Mouse (Mus musculus): ENCODE results near the gene Abhd5. TPM values are rescaled to one million over a fixed set of nuclear protein-coding genes. Genes with fewer than 3 reads are reported as not detected.
A peak's percentile ranks its signal among the peaks of the same experiment; 100 is the strongest.

Gene Abhd5
- polyA plus RNA-seq, 1 experiment from 2014 or later, result 50.8 TPM

DNA sequence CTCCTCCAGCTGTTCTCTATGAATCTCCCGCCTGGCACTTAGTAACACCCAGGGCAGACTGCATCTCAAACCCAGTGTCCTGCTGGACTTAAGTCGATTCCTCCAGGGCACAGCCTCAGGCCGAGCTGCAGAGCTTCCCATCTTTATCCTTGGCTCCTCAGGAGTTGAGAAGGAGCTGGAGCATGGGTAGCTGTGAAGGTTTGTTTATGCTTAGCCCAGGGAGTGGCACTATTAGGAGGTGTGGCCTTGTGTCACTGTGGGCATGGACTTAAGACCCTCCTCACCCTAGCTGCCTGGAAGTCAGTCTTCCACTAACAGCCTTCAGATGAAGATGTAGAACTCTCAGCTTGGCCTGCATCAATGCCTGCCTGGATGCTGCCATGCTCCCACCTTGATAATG, 29.1 kb upstream of the Abhd5 start:
- no peak for TF ChIP-seq CTCF (IDR thresholded peaks at IDR 0.05; ENCODE audit: low read depth)

GRCm38 (mm10) chr9:122325996-122326395, 25.4 kb upstream of the Abhd5 start:
- WGBS, result 94% methylated on average over 1 of the region's 1 CpGs
- H3K4me1 ChIP-seq (replicated peaks; ENCODE audit: control insufficient read depth, insufficient read depth, low read length), result no peaks in the 10 kb centered on the region
- TF ChIP-seq CTCF (IDR thresholded peaks at IDR 0.05; ENCODE audit: low read depth), result no peak
- H3K36me3 ChIP-seq (ENCODE audit: control insufficient read depth, insufficient read depth), result no peaks in the 10 kb centered on the region
- no peak for ATAC-seq
- H3K4me2 ChIP-seq (replicated peaks; ENCODE audit: low read depth), result no peak overlapping the region
- no peak overlapping the region for H3K9ac ChIP-seq (ENCODE audit: low read depth, low read length)
- no peak overlapping the region for H3K27ac ChIP-seq (ENCODE audit: low read depth, low read length)
- H3K9me3 ChIP-seq (ENCODE audit: control insufficient read depth), result no peaks in the 10 kb centered on the region
- H3K4me3 ChIP-seq (ENCODE audit: low read depth, low read length), result no peak overlapping the region
- H3K27me3 ChIP-seq (replicated peaks; ENCODE audit: control insufficient read depth, insufficient read depth, low read length), result no peaks in the 10 kb centered on the region

More for the DNA sequence above, 29.1 kb upstream of the Abhd5 start:
- no peaks in the 10 kb centered on the region for H3K36me3 ChIP-seq (ENCODE audit: control insufficient read depth, insufficient read depth)
- H3K4me3 ChIP-seq (ENCODE audit: low read depth, low read length), result no peak overlapping the region
- ATAC-seq, result no peak
- H3K9ac ChIP-seq (ENCODE audit: low read depth, low read length), result no peak overlapping the region
- H3K27me3 ChIP-seq (replicated peaks; ENCODE audit: control insufficient read depth, insufficient read depth, low read length), result no peaks in the 10 kb centered on the region
- 42% methylated on average over 3 of the region's 3 CpGs for WGBS
- H3K4me2 ChIP-seq (replicated peaks; ENCODE audit: low read depth), result no peak overlapping the region
- H3K9me3 ChIP-seq (ENCODE audit: control insufficient read depth), result no peaks in the 10 kb centered on the region
- H3K4me1 ChIP-seq (replicated peaks; ENCODE audit: control insufficient read depth, insufficient read depth, low read length), result no peaks in the 10 kb centered on the region
- no peak overlapping the region for H3K27ac ChIP-seq (ENCODE audit: low read depth, low read length)

GRCm38 (mm10) chr9:122328199-122328598, 23.2 kb upstream of the Abhd5 start:
- Histone ChIP-seq H3K9ac (ENCODE audit: low read depth, low read length) (no peak overlapping the region), H3K4me1 (replicated peaks; ENCODE audit: control insufficient read depth, insufficient read depth, low read length) (no peaks in the 10 kb centered on the region), H3K4me3 (ENCODE audit: low read depth, low read length) (no peak overlapping the region), H3K4me2 (replicated peaks; ENCODE audit: low read depth) (no peak overlapping the region), H3K27me3 (replicated peaks; ENCODE audit: control insufficient read depth, insufficient read depth, low read length) (no peaks in the 10 kb centered on the region), H3K9me3 (ENCODE audit: control insufficient read depth) (no peaks in the 10 kb centered on the region), H3K27ac (ENCODE audit: low read depth, low read length) (no peak overlapping the region), H3K36me3 (ENCODE audit: control insufficient read depth, insufficient read depth) (no peaks in the 10 kb centered on the region)
- WGBS, result 39% methylated on average over 3 of the region's 3 CpGs
- ATAC-seq, result no peak
- TF ChIP-seq CTCF (IDR thresholded peaks at IDR 0.05; ENCODE audit: low read depth), result no peak

- 50% methylated on average over 2 of the region's 2 CpGs for WGBS
- TF ChIP-seq CTCF (IDR thresholded peaks at IDR 0.05; ENCODE audit: low read depth), result no peak
- Histone ChIP-seq H3K36me3 (ENCODE audit: control insufficient read depth, insufficient read depth) (no peaks in the 10 kb centered on the region), H3K9ac (ENCODE audit: low read depth, low read length) (no peak overlapping the region), H3K27me3 (replicated peaks; ENCODE audit: control insufficient read depth, insufficient read depth, low read length) (no peaks in the 10 kb centered on the region), H3K4me2 (replicated peaks; ENCODE audit: low read depth) (no peak overlapping the region), H3K27ac (ENCODE audit: low read depth, low read length) (no peak overlapping the region), H3K4me1 (replicated peaks; ENCODE audit: control insufficient read depth, insufficient read depth, low read length) (0 out of 2 replicates have a peak, but pooled peaks cover 2% of the 10 kb centered on the region), H3K9me3 (ENCODE audit: control insufficient read depth) (no peaks in the 10 kb centered on the region), H3K4me3 (ENCODE audit: low read depth, low read length) (no peak overlapping the region)
- ATAC-seq, result no peak
These were observed 14.7 kb upstream of the Abhd5 start for GRCm38 (mm10) chr9:122336677-122337076.

DNA sequence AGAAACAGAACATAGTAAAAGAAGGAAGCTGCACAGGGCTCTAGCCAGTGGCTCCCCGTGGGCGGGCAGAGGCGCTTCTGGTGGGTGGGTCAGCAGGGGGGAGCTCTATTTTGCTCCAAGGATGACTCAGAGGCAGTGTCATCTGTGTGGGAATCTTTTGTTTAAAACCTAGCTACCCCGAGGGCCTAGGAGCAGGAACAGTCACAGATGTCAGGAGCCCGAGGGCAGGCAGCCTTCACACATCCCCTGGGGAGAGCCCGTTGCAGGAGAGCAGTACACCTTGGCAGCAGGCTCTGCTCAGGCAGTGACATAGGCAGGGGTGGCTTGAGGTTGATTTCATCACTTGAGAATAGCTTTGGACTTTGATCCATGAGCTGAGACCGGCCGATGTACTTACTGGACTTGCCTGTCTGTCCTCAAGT, 13.9 kb upstream of the Abhd5 start:
- peak; percentile 97 for ATAC-seq

DNA sequence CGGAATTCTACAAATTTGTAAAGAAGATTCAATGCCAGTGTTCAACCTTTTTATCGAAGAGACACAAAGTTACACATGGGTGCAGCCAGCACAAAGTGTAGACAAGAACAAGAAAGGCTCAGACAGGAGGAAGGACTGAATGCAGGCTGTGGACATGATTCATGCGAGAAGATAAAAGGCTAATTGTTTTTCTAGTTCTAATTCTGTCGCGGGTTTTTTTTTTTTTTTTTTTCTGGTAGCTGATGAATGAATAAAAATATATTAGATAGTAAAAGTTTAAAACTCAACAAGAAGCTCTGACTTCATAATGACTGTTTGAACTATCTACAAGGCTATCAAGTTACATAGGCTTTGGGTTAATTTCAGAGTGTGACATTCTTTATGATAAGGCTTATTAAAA, 11.4 kb upstream of the Abhd5 start:
- no peak overlapping the region for H3K9ac ChIP-seq (ENCODE audit: low read depth, low read length)
- 59% methylated on average over 5 of the region's 5 CpGs for WGBS
- no peak for ATAC-seq
- no peaks in the 10 kb centered on the region for H3K9me3 ChIP-seq (ENCODE audit: control insufficient read depth)
- H3K4me2 ChIP-seq (replicated peaks; ENCODE audit: low read depth), result no peak overlapping the region
- no peak for TF ChIP-seq CTCF (IDR thresholded peaks at IDR 0.05; ENCODE audit: low read depth)
- no peaks in the 10 kb centered on the region for H3K27me3 ChIP-seq (replicated peaks; ENCODE audit: control insufficient read depth, insufficient read depth, low read length)
- H3K4me1 ChIP-seq (replicated peaks; ENCODE audit: control insufficient read depth, insufficient read depth, low read length), result 0 out of 2 replicates have a peak, but pooled peaks cover 2% of the 10 kb centered on the region
- no peak overlapping the region for H3K4me3 ChIP-seq (ENCODE audit: low read depth, low read length)
- H3K36me3 ChIP-seq (ENCODE audit: control insufficient read depth, insufficient read depth), result no peaks in the 10 kb centered on the region
- H3K27ac ChIP-seq (ENCODE audit: low read depth, low read length), result no peak overlapping the region

More for the DNA sequence above, 13.9 kb upstream of the Abhd5 start:
- Histone ChIP-seq H3K4me2 (replicated peaks; ENCODE audit: low read depth) (no peak overlapping the region), H3K36me3 (ENCODE audit: control insufficient read depth, insufficient read depth) (no peaks in the 10 kb centered on the region), H3K9ac (ENCODE audit: low read depth, low read length) (no peak overlapping the region), H3K9me3 (ENCODE audit: control insufficient read depth) (no peaks in the 10 kb centered on the region), H3K4me1 (replicated peaks; ENCODE audit: control insufficient read depth, insufficient read depth, low read length) (0 out of 2 replicates have a peak, but pooled peaks cover 2% of the 10 kb centered on the region), H3K27ac (ENCODE audit: low read depth, low read length) (peak overlapping the region; percentile 41; the same call in 1 of the 2 replicates), H3K4me3 (ENCODE audit: low read depth, low read length) (no peak overlapping the region), H3K27me3 (replicated peaks; ENCODE audit: control insufficient read depth, insufficient read depth, low read length) (no peaks in the 10 kb centered on the region)
- TF ChIP-seq CTCF (IDR thresholded peaks at IDR 0.05; ENCODE audit: low read depth), result no peak
- 25% methylated on average over 8 of the region's 8 CpGs for WGBS

DNA sequence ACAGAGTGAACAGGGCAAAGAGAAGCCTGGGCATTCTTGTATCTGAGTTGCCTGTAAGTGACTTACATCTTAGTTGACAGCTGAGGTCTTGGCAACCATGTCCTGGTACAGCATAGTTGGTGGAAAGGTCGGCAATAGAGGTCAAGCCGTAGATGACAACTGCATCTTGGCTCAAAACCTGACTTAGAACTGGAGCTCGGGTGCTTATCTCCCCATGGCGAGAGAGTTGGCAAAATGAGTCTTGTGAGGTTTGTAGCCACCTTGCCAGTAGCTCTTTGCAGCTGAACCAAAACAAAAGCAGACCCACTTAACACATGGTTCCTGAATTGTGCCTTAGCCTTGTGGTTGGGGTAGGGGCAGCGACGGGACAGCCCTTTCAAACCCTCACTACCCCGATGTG, 8.0 kb upstream of the Abhd5 start:
- no peak for TF ChIP-seq CTCF (IDR thresholded peaks at IDR 0.05; ENCODE audit: low read depth)
- Histone ChIP-seq H3K4me2 (replicated peaks; ENCODE audit: low read depth) (no peak overlapping the region), H3K36me3 (ENCODE audit: control insufficient read depth, insufficient read depth) (no peaks in the 10 kb centered on the region), H3K9me3 (ENCODE audit: control insufficient read depth) (no peaks in the 10 kb centered on the region), H3K4me3 (ENCODE audit: low read depth, low read length) (no peak overlapping the region), H3K27me3 (replicated peaks; ENCODE audit: control insufficient read depth, insufficient read depth, low read length) (no peaks in the 10 kb centered on the region), H3K27ac (ENCODE audit: low read depth, low read length) (no peak overlapping the region), H3K9ac (ENCODE audit: low read depth, low read length) (no peak overlapping the region), H3K4me1 (replicated peaks; ENCODE audit: control insufficient read depth, insufficient read depth, low read length) (no peaks in the 10 kb centered on the region)
- WGBS, result 86% methylated on average over 7 of the region's 7 CpGs
- no peak for ATAC-seq
